Mouse (Mus musculus): Measurements from ENCODE around the gene Maml2.

Maml2 gene

GRCm38 (mm10) chr9:13310236-13310635 is 12.5 kb downstream of the Maml2 start:
- DNase-seq (ENCODE audit: low spot score in 2 of 2), result no peak

GRCm38 (mm10) chr9:13311094-13311493 is 13.3 kb downstream of the Maml2 start:
- no peak for DNase-seq (ENCODE audit: low spot score in 2 of 2)

- DNase-seq (ENCODE audit: low spot score in 2 of 2), result no peak
These were observed 16.2 kb downstream of the Maml2 start for GRCm38 (mm10) chr9:13313923-13314322.

GRCm38 (mm10) chr9:13314577-13315004 is 16.8 kb downstream of the Maml2 start:
- DNase-seq (ENCODE audit: low spot score in 2 of 2), result no peak

GRCm38 (mm10) chr9:13315393-13315792 is 17.6 kb downstream of the Maml2 start:
- no peak for DNase-seq (ENCODE audit: low spot score in 2 of 2)

- no peak for DNase-seq (ENCODE audit: low spot score in 2 of 2)
These were observed 21.8 kb downstream of the Maml2 start for GRCm38 (mm10) chr9:13319566-13319965.

GRCm38 (mm10) chr9:13320800-13321364 is 23.1 kb downstream of the Maml2 start:
- DNase-seq (ENCODE audit: low spot score in 2 of 2), result no peak

- DNase-seq (ENCODE audit: low spot score in 2 of 2), result no peak
These were observed 25.3 kb downstream of the Maml2 start for GRCm38 (mm10) chr9:13323074-13323473.

- DNase-seq (ENCODE audit: low spot score in 2 of 2), result no peak
These were observed 25.9 kb downstream of the Maml2 start for GRCm38 (mm10) chr9:13323612-13324011.

GRCm38 (mm10) chr9:13414230-13414766 is 116.5 kb downstream of the Maml2 start:
- DNase-seq (ENCODE audit: low spot score in 2 of 2), result no peak

GRCm38 (mm10) chr9:13425031-13425940 is 127.5 kb downstream of the Maml2 start:
- DNase-seq (ENCODE audit: low spot score in 2 of 2), result no peak

- DNase-seq (ENCODE audit: low spot score in 2 of 2), result no peak
These were observed 131.8 kb downstream of the Maml2 start for GRCm38 (mm10) chr9:13429477-13430125.

GRCm38 (mm10) chr9:13430302-13430701 is 132.5 kb downstream of the Maml2 start:
- DNase-seq (ENCODE audit: low spot score in 2 of 2), result no peak

GRCm38 (mm10) chr9:13430744-13431143 is 133.0 kb downstream of the Maml2 start:
- no peak for DNase-seq (ENCODE audit: low spot score in 2 of 2)

GRCm38 (mm10) chr9:13431646-13432045 is 133.9 kb downstream of the Maml2 start:
- no peak for DNase-seq (ENCODE audit: low spot score in 2 of 2)

- no peak for DNase-seq (ENCODE audit: low spot score in 2 of 2)
These were observed 135.8 kb downstream of the Maml2 start for GRCm38 (mm10) chr9:13433501-13434090.

GRCm38 (mm10) chr9:13440911-13441310 is 143.2 kb downstream of the Maml2 start:
- DNase-seq (ENCODE audit: low spot score in 2 of 2), result no peak

GRCm38 (mm10) chr9:13442012-13442735 is 144.4 kb downstream of the Maml2 start:
- DNase-seq (ENCODE audit: low spot score in 2 of 2), result no peak

- DNase-seq (ENCODE audit: low spot score in 2 of 2), result no peak
These were observed 145.9 kb downstream of the Maml2 start for GRCm38 (mm10) chr9:13443484-13444211.

- DNase-seq (ENCODE audit: low spot score in 2 of 2), result no peak
These were observed 148.5 kb downstream of the Maml2 start for GRCm38 (mm10) chr9:13446236-13446635.
